Mouse (Mus musculus) cerebellum, adult 2 months (tissue): ENCODE results near the gene Trim30b. TPM values are rescaled to one million over a fixed set of nuclear protein-coding genes. Genes with fewer than 3 reads are reported as not detected.
A peak's percentile ranks its signal among the peaks of the same experiment; 100 is the strongest.
"Not testable (repeated sequence)": the region's sequence is repeated elsewhere in the genome, so short reads cannot be mapped to it uniquely, and the experiment has no call there.

Experiments used
- DNase-seq, 2 experiments: peaks; one replicate each; pipeline ENCODE4 v3.0.0; 2021
- H3K27ac ChIP-seq: fragments of 200-500 bp; 2 replicates; pipeline ENCODE4 v1.5.1; 2012; ENCODE audit warnings: low read length, control low read depth, inconsistent platforms; ENCODE audit not compliant: insufficient read depth
- H3K27me3 ChIP-seq: fragments of 200-500 bp; 2 replicates; pipeline ENCODE4 v1.6.1; 2012; ENCODE audit warnings: inconsistent platforms, mild to moderate bottlenecking, low read length, moderate library complexity; ENCODE audit not compliant: control insufficient read depth, insufficient read depth
- H3K4me1 ChIP-seq: fragments of 200-500 bp; 2 replicates; pipeline ENCODE4 v1.6.1; 2011; ENCODE audit warnings: low read length; ENCODE audit not compliant: control insufficient read depth, insufficient read depth
- H3K4me3 ChIP-seq: fragments of 200-500 bp; replicated peaks from 2 replicates; pipeline ENCODE3; 2011; ENCODE audit warnings: mild to moderate bottlenecking, low read depth, low read length, control low read depth; ENCODE audit not compliant: insufficient read depth
- CTCF ChIP-seq: fragments of 200-500 bp; IDR thresholded peaks from 2 replicates; pipeline ENCODE4 v1.5.1; 2011; ENCODE audit warnings: low read depth, mild to moderate bottlenecking, control low read depth, low read length, moderate library complexity, borderline replicate concordance; ENCODE audit not compliant: insufficient read depth
- POLR2A ChIP-seq: fragments of 200-500 bp; IDR thresholded peaks from 2 replicates; pipeline ENCODE4 v1.6.1; 2011; ENCODE audit warnings: low read length, control low read depth, borderline replicate concordance; ENCODE audit not compliant: insufficient read depth
- WGBS: fragments of 180-500 bp; shearing (Covaris S2); methylation state at CpG from one replicate; pipeline ENCODE4 v1.1.7; 2018; 5-methylcytosine and 5-hydroxymethylcytosine counted together
- polyA plus RNA-seq: library from polyadenylated mRNA; depleted of rRNA; stranded (reverse); fragments of >200 nt; gene quantifications from 2 replicates; pipeline ENCODE4 v1.2.3, GENCODE M21; 2012; rRNA removed

Gene Trim30b
- polyA plus RNA-seq, 1 experiment: 0.11 TPM

DNA sequence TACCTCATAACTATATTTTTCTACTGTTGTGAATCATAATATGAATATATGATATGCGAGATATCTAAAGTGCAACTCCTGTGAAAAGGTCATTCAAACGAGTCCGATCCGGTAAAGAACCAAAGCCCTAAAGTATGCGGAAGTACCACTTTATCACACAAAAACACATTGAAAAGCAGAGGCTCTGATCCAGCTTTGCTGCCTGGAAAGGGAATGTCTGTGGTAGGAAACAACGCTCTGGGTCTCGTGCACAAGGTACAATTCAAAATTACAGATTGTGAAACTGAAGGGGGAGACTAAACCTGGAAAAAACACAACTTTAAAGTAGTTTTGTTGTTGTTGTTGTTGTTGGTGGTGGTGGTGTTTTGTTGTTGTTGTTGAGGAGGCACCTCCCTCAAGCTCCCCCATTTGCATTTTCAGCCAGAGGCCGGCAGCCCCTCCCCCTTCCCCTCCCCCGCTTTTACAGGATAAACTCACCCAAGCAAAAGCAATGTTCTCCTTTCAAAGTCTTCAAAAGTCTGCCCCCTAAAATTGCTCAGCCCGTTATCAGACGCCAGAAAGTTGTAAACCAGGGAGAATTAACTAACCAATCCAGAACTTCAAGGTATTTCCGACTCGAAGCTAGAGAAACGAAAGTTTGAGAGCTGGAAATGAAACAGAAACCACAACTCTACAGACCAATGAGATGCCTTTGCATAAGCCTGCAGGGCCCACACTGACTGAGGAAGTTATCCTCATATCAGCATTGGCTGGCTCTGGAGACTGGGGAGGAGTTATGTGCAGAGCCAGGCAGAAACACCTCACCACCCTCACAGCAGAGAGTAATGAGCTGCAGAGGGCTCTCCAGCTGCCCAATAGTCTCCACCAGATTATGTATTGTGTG lies 16.7 kb downstream of the Trim30b start, which contains the start of gene Trim12c:
Gene Trim12c (minus strand): TSS at position 646 of the 883 bp plus-strand sequence.
- 9% methylated on average over 14 of the region's 14 CpGs for WGBS
- peak in 1 of 2 experiments; percentile 4 for DNase-seq

DNA sequence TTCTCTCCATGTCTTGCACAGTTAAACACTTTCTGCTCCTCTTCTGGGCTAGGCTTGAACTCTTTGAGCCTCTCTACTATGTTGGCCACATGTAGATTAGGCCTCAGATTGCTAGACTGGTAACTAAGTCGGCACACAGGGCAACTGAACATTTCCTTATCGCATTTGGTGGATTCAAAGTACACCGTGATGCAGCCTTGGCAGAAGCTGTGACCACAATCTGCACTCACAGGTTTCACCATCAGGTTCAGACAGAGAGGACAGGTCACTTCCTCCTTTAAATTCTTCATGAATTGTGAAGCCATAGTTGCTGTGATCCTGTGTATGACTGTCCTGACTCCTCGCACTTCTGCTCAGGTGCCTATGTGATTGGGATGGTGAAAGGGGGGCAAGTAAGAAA lies 21.6 kb downstream of the Trim30b start:
- H3K27me3 ChIP-seq, H3K27ac ChIP-seq, H3K4me1 ChIP-seq, H3K4me3 ChIP-seq, DNase-seq: not testable (repeated sequence)
- 82% methylated on average over 4 of the region's 4 CpGs for WGBS

More for the DNA sequence above, 16.7 kb downstream of the Trim30b start, which contains the start of gene Trim12c:
- Histone ChIP-seq H3K4me3 (peak within 1 kb of the TSS; percentile 15), H3K27ac (no peak within 1 kb of the TSS), H3K4me1 (no peaks in the 10 kb centered on the region), H3K27me3 (no peaks in the 10 kb centered on the region)
- TF ChIP-seq POLR2A (no peak), CTCF (no peak)

DNA sequence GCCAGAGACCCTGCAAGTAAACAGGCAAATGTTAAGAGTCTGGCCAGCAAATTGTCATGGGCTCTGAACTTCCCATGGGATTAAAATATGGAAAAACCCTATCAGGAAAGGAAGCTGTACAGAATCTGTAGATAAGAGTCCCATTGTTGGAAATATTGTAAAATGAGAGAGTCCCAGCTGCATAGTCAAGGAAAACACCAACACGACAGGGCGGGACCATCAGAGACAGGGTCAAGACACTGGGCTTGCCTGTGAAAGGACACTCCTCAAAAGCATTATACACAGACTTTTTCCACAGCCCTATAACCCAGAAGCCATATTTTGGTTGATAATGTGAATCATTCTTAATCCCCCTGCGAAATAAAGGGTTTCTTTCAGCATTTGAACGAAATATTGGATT lies 28.9 kb downstream of the Trim30b start:
- 73% methylated on average over 2 of the region's 4 CpGs for WGBS
- H3K27ac ChIP-seq, DNase-seq, H3K4me3 ChIP-seq, H3K4me1 ChIP-seq, H3K27me3 ChIP-seq: not testable (repeated sequence)

DNA sequence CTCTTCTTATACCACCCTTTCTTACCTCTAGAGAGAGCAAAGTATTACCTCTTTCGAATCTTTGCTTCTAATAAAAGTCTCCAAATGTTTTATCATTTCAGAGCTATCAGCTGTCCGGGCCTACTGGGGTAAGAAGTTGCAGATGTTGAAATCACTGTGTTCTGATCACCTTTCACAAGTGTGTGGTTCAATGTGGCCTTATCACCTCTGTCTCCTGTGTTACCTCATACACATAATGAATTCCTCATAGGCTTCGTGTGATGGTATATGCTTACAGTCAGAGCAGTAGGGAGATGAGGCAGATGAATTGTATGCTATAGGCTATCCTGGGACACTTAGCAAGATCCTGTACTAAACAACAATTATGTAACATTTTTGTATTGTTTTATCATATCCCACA lies 34.1 kb downstream of the Trim30b start:
- DNase-seq, H3K4me1 ChIP-seq, H3K27me3 ChIP-seq, H3K27ac ChIP-seq, H3K4me3 ChIP-seq: not testable (repeated sequence)
- 84% methylated on average over 3 of the region's 3 CpGs for WGBS

DNA sequence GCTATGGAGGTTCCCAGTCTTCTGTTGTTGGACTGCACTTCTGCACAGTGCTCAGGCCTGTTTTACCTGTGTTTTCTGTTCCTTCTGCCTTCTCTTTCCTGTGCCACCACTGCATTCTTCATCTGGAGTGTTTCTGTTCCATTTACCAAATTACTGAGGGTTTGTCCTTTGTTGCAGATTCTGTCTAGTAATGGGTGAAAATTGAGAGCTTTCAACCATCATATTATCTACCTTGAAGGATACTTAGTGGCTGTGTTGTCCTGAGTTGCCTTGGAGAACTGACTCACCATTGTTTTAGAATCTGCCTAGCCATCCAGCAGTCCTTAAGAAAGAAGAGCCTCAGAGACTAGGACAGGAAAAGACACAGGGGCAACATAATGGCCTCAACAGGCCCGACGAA lies 40.5 kb downstream of the Trim30b start, which contains the start of gene Trim34b:
Gene Trim34b (plus strand): TSS at position 301 of the 400 bp plus-strand sequence.
- H3K27ac ChIP-seq, H3K27me3 ChIP-seq, DNase-seq, H3K4me3 ChIP-seq, H3K4me1 ChIP-seq: not testable (repeated sequence)
- WGBS: 86% methylated on average over 2 of the region's 2 CpGs

DNA sequence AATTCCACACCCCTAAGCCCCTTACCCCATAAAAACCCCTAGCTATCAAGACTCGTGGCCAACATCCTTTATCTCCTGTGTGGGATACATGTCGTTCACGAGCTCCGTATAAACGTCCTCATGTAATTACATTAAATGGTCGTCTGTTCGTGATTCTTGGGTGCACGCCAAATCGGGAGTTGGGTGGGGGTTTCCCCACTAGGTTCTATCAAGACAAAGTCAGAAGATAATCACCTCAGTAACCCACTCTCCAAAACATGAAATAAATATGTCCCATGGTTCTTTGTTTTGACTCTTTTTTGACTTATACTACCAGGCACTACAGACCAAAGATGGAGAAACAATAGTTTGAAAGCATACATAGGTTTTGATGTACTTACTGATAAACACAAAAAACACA lies 47.7 kb downstream of the Trim30b start:
- DNase-seq: no peak
- H3K27ac ChIP-seq: no peak overlapping the region
- no peak overlapping the region for H3K4me3 ChIP-seq
- H3K27me3 ChIP-seq: no peaks in the 10 kb centered on the region
- 62% methylated on average over 9 of the region's 9 CpGs for WGBS
- H3K4me1 ChIP-seq: no peaks in the 10 kb centered on the region
- no peak for TF ChIP-seq CTCF
- TF ChIP-seq POLR2A: no peak

DNA sequence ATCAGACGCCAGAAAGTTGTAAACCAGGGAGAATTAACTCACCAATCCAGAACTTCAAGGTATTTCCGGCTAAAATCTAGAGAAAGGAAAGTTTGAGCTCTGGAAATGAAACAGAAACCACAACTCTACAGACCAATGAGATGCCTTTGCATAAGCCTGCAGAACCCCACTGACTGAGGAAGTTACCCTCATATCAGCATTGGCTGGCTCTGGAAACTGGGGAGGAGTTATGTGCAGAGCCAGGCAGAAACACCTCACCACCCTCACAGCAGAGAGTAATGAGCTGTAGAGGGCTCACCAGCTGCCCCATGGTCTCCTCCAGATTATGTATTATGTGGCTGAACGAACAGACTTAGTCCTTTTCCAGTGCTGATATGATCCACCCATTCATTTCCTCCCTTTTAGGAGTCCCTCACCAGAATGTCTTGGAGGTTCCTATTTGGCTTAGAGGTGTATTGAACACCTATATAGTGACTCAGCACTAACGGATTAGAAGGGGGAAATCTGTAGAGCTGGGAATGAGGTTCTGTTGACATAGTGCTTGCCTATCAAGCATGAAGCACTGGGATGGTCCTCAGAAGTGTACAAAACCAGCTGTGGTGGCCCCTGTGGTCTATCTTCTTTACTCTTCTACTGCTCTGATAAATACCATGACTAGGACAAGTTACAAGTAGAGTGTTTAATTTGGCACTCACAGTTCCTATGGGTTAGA lies 54.2 kb downstream of the Trim30b start, which contains the start of gene Trim12a:
Gene Trim12a (minus strand): TSS at position 98 of the 712 bp plus-strand sequence.
- H3K4me3 ChIP-seq, H3K27ac ChIP-seq, DNase-seq, H3K27me3 ChIP-seq, H3K4me1 ChIP-seq: not testable (repeated sequence)
- 22% methylated on average over 4 of the region's 4 CpGs for WGBS

DNA sequence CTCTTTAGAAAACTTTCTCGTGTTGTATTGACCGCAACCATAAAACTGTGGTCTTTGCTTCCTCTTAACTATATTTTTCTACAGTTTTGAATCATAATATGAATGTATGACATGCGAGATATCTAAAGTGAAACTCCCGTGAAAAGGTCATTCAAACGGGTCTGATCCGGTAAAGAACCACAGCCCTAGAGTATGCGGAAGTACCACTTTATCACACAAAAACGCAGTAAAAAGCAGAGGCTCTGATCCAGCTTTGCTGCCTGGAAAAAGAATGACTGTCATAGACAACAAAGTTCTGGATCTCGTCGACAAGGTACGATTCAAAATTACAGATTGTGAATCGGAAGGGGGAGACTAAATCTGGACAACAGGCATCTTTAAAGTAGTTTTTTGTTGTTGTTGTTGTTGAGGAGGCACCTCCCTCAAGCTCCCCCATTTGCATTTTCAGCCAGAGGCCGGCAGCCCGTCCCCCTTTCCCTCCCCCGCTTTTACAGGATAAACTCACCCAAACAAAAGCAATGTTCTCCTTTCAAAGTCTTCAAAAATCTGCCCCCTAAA lies 54.8 kb downstream of the Trim30b start:
- Histone ChIP-seq H3K27me3 (no peaks in the 10 kb centered on the region), H3K27ac (no peak overlapping the region), H3K4me3 (no peak overlapping the region), H3K4me1 (no peaks in the 10 kb centered on the region)
- WGBS: 15% methylated on average over 15 of the region's 15 CpGs
- no peak for DNase-seq
- TF ChIP-seq CTCF (no peak), POLR2A (no peak)

Other genes with a start within 250 kb of the Trim30b start
- not detected in 2 replicates for gene Ubqln5, start 240.1 kb downstream of the Trim30b start, polyA plus RNA-seq
- gene Olfr643, start 232.5 kb downstream of the Trim30b start, polyA plus RNA-seq: not detected in 2 replicates
- gene Ubqln3, start 226.6 kb downstream of the Trim30b start, polyA plus RNA-seq: not detected in 2 replicates
- gene Ubqlnl, start 219.3 kb downstream of the Trim30b start, polyA plus RNA-seq: not detected in 2 replicates
- gene Olfm5, start 205.1 kb downstream of the Trim30b start, polyA plus RNA-seq: 0.06 and 0.18 TPM in 2 replicates
- 0.18 and 0.24 TPM in 2 replicates for gene Olfr648, start 186.5 kb downstream of the Trim30b start, polyA plus RNA-seq
- not detected in 2 replicates for gene Olfr649, start 173.9 kb downstream of the Trim30b start, polyA plus RNA-seq
- gene Trim6, start 151.1 kb downstream of the Trim30b start, polyA plus RNA-seq: 0.55 and 0.56 TPM in 2 replicates
- gene Trim34a, start 125.4 kb downstream of the Trim30b start, polyA plus RNA-seq: 2.7 and 3.2 TPM in 2 replicates
- 0.28 and 0.33 TPM in 2 replicates for gene Trim5, start 81.8 kb downstream of the Trim30b start, polyA plus RNA-seq
- 3.3 and 3.8 TPM in 2 replicates for gene Trim12a, start 54.4 kb downstream of the Trim30b start, polyA plus RNA-seq
- not detected in 2 replicates for gene Trim34b, start 40.4 kb downstream of the Trim30b start, polyA plus RNA-seq
- gene Trim12c, start 16.5 kb downstream of the Trim30b start, polyA plus RNA-seq: 1.3 TPM in 2 replicates
- not detected in 2 replicates for gene Trim30c, start 31.0 kb upstream of the Trim30b start, polyA plus RNA-seq
- 1.6 TPM in 2 replicates for gene Trim30a, start 95.3 kb upstream of the Trim30b start, polyA plus RNA-seq
- gene Trim30d, start 138.0 kb upstream of the Trim30b start, polyA plus RNA-seq: 0.88 and 1.0 TPM in 2 replicates
- not detected in 2 replicates for gene Olfr651, start 180.2 kb upstream of the Trim30b start, polyA plus RNA-seq
- not detected in 2 replicates for gene Olfr652, start 191.0 kb upstream of the Trim30b start, polyA plus RNA-seq
- gene Olfr653, start 207.4 kb upstream of the Trim30b start, polyA plus RNA-seq: not detected in 2 replicates
- gene Olfr654, start 217.1 kb upstream of the Trim30b start, polyA plus RNA-seq: not detected in 2 replicates
- 0.11 and 0.16 TPM in 2 replicates for gene Olfr655, start 231.9 kb upstream of the Trim30b start, polyA plus RNA-seq
- gene Olfr656, start 244.1 kb upstream of the Trim30b start, polyA plus RNA-seq: not detected in 2 replicates